Mouse (Mus musculus): ENCODE measurements at regions not wholly inside any gene's neighbourhood (a gene's known extent, or its start where the extent isn't known, plus 50 kb on each side); places are given as distances from the start of the nearest gene placed in this dataset.

DNA sequence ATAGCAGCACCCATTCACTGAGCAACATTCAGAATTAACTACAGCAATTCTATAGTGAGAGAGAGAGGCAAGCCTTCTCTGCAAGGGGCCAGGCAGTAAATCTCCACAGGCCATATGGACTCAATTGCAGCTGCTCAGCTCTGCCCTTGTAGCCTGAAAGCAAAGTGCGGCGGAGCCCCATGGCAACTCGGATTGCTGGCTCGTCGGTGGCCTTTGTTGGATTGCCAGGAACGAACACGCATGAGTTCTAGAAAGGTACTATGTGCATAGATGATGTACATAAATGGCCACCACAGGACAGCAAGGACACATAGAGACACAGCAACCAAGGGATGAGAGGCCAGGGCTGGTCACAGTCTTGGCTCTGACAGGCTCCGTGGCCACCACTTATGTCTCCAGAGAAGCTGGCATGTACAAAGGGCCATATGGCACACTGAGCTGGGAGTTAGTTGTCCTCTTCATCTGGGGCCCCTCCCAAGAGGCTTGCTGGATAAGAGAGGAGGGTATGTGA, 163.9 kb upstream of the Ncam1 start:
- Histone ChIP-seq H3K36me3 (ENCODE audit: insufficient read depth, low read length) (no peaks in the 10 kb centered on the region), H3K27ac (ENCODE audit: low read length) (peak overlapping the region; percentile 77), H3K4me2 (replicated peaks; ENCODE audit: low read depth, low read length) (no peak overlapping the region), H3K4me1 (ENCODE audit: insufficient read depth, low read length) (peaks cover 36% of the 10 kb centered on the region), H3K9me3 (ENCODE audit: low read length) (no peaks in the 10 kb centered on the region), H3K27me3 (ENCODE audit: insufficient read depth, low read length) (no peaks in the 10 kb centered on the region), H3K9ac (replicated peaks; ENCODE audit: low read length) (no peak overlapping the region), H3K4me3 (ENCODE audit: low read length) (no peak overlapping the region)
- WGBS = 23% methylated on average over 8 of the region's 8 CpGs
- ATAC-seq (ENCODE audit: low FRiP score, low TSS enrichment) = peak; percentile 18; the same call in 1 of the 2 replicates

DNA sequence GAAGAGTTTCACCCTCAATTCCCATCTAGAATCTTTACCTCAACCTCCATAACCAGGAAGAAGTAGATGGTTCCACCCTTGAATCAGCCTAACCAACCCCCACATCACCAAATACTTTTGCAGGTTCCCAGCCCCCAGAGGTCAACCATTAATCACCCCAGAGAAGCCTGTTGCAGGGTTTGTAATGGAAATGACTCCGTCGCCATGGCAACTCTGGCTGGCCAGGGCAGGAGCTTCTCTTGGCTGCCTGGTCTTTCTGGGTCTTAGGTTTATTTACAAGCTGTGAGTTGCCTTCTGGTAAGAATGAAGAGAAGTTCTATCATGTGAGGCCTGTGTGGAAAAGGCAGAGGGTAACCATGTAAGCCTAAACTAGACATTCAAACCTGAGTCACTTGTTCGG, 163.2 kb upstream of the Ncam1 start:
- Histone ChIP-seq H3K27ac (ENCODE audit: low read length) (peak overlapping the region; percentile 77), H3K9ac (replicated peaks; ENCODE audit: low read length) (no peak overlapping the region), H3K9me3 (ENCODE audit: low read length) (no peaks in the 10 kb centered on the region), H3K36me3 (ENCODE audit: insufficient read depth, low read length) (no peaks in the 10 kb centered on the region), H3K27me3 (ENCODE audit: insufficient read depth, low read length) (no peaks in the 10 kb centered on the region), H3K4me3 (ENCODE audit: low read length) (no peak overlapping the region), H3K4me2 (replicated peaks; ENCODE audit: low read depth, low read length) (no peak overlapping the region), H3K4me1 (ENCODE audit: insufficient read depth, low read length) (peaks cover 36% of the 10 kb centered on the region)
- WGBS = 31% methylated on average over 3 of the region's 3 CpGs
- ATAC-seq (ENCODE audit: low FRiP score, low TSS enrichment) = peak; percentile 67; the same call in 1 of the 2 replicates

DNA sequence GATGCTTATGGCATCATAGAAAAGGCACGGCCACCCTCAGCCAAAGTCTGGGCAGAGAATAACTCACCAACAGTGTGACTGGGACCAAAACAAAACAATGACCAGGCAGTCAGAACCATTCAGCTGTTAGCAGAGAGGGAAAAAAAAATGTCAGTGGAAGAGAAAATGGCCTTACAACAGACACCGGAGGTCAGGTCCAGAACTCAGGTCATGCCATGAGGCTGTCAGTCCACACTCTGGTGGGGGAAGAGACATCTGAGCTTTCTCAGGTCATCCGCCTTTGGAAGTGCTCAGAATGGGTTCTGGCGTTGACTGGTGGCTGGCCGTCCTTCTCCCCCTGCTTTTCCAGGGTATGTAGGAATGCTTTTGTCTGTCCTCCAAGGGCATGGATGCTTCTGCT, 162.6 kb upstream of the Ncam1 start:
- Histone ChIP-seq H3K4me3 (ENCODE audit: low read length) (no peak overlapping the region), H3K4me1 (ENCODE audit: insufficient read depth, low read length) (peaks cover 36% of the 10 kb centered on the region), H3K4me2 (replicated peaks; ENCODE audit: low read depth, low read length) (no peak overlapping the region), H3K9me3 (ENCODE audit: low read length) (no peaks in the 10 kb centered on the region), H3K27me3 (ENCODE audit: insufficient read depth, low read length) (no peaks in the 10 kb centered on the region), H3K27ac (ENCODE audit: low read length) (peak overlapping the region; percentile 77; the same call in 1 of the 2 replicates), H3K36me3 (ENCODE audit: insufficient read depth, low read length) (no peaks in the 10 kb centered on the region), H3K9ac (replicated peaks; ENCODE audit: low read length) (no peak overlapping the region)
- no peak for ATAC-seq (ENCODE audit: low FRiP score, low TSS enrichment)
- WGBS = 75% methylated on average over 5 of the region's 5 CpGs

DNA sequence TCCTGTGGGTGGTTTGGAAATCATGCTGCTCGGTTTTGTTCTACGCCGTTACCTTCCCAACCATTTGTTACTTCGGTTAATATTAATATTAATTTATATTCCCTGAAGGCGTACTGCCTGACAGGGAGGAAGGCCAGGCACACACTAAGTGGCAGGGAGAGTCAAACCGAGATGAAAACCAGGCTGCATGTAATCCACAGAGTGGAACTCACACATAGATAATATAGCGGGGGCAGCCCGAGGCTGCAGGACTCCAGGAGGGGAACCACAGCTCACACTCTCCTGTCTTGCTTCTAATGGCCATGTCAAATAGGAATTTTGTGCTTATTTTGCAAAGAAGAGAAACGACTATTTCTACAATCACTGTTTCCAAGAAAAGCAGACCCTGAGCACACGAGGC, 161.3 kb upstream of the Ncam1 start:
- Histone ChIP-seq H3K4me2 (replicated peaks; ENCODE audit: low read depth, low read length) (no peak overlapping the region), H3K9ac (replicated peaks; ENCODE audit: low read length) (no peak overlapping the region), H3K4me3 (ENCODE audit: low read length) (no peak overlapping the region), H3K27me3 (ENCODE audit: insufficient read depth, low read length) (no peaks in the 10 kb centered on the region), H3K4me1 (ENCODE audit: insufficient read depth, low read length) (peaks cover 36% of the 10 kb centered on the region), H3K9me3 (ENCODE audit: low read length) (no peaks in the 10 kb centered on the region), H3K27ac (ENCODE audit: low read length) (no peak overlapping the region), H3K36me3 (ENCODE audit: insufficient read depth, low read length) (no peaks in the 10 kb centered on the region)
- WGBS = 42% methylated on average over 10 of the region's 10 CpGs
- ATAC-seq (ENCODE audit: low FRiP score, low TSS enrichment) = peak; percentile 47; the same call in 1 of the 2 replicates

DNA sequence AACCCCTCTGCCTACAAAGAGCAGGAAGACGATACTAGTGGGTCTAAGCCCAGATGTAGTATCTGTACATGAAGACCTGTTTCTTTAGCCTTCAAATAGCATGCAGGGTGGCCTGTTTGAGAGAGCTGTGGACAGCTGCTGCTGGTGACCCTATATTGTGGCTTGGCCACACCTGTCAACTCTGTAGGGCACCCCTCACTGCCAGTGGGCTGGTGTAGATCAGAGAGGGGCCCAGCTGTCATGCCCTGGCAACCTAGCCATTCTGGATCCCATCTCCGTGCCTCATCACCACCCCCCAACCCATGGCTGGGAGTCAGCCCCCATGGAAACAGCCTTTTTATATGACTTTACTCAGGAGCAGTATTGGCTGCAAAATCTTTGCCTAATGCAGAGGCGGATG, 160.2 kb upstream of the Ncam1 start:
- no peaks in the 10 kb centered on the region for H3K36me3 ChIP-seq (ENCODE audit: insufficient read depth, low read length)
- no peaks in the 10 kb centered on the region for H3K9me3 ChIP-seq (ENCODE audit: low read length)
- H3K27me3 ChIP-seq (ENCODE audit: insufficient read depth, low read length) = no peaks in the 10 kb centered on the region
- WGBS = 78% methylated on average over 3 of the region's 3 CpGs
- no peak overlapping the region for H3K4me2 ChIP-seq (replicated peaks; ENCODE audit: low read depth, low read length)
- no peak overlapping the region for H3K9ac ChIP-seq (replicated peaks; ENCODE audit: low read length)
- no peak overlapping the region for H3K4me3 ChIP-seq (ENCODE audit: low read length)
- peaks cover 36% of the 10 kb centered on the region for H3K4me1 ChIP-seq (ENCODE audit: insufficient read depth, low read length)
- no peak overlapping the region for H3K27ac ChIP-seq (ENCODE audit: low read length)
- ATAC-seq (ENCODE audit: low FRiP score, low TSS enrichment) = no peak

DNA sequence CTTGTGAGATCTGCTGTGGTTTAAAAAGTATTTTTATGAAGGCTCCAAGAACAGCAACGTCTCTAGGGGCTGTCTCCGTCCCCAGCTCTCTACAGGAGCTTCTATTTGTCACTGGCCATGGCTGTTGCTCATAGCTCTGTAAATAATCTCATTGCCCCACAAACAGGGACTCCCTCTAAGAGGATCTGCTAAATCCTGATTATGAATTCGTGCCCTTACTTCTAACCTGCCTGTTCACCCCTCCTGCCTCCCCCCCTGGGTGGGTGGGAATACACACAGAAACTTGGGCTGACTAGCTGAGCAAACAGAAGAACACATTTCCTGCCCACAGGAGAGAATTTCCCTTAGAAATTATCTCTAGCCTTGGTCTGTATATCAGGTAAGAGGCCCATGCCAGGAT, 155.9 kb upstream of the Ncam1 start:
- no peak overlapping the region for H3K4me2 ChIP-seq (replicated peaks; ENCODE audit: low read depth, low read length)
- H3K9me3 ChIP-seq (ENCODE audit: low read length) = no peaks in the 10 kb centered on the region
- WGBS = 69% methylated on average over 3 of the region's 3 CpGs
- H3K27ac ChIP-seq (ENCODE audit: low read length) = no peak overlapping the region
- H3K27me3 ChIP-seq (ENCODE audit: insufficient read depth, low read length) = no peaks in the 10 kb centered on the region
- peaks cover 7% of the 10 kb centered on the region; the same call in 1 of the 2 replicates for H3K4me1 ChIP-seq (ENCODE audit: insufficient read depth, low read length)
- H3K9ac ChIP-seq (replicated peaks; ENCODE audit: low read length) = no peak overlapping the region
- no peaks in the 10 kb centered on the region for H3K36me3 ChIP-seq (ENCODE audit: insufficient read depth, low read length)
- no peak overlapping the region for H3K4me3 ChIP-seq (ENCODE audit: low read length)
- no peak for ATAC-seq (ENCODE audit: low FRiP score, low TSS enrichment)

DNA sequence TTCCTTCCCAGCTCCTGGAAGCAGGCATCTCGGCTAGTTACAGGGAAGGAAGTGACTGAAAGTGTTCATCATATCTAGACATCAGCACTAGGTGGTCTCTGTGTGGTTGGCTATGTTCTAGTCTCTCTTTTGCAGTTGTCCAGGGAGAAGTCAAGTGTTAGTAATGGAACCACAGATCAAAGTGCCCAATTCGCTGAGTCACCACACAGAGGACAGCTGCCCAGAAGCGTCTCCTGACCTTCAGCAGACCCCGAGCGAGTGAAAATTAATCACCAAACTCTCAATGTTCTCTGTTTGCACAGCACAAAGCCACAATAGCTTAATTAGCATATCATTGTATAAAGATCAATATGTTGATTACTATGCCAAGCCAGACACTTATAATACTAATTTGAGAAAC, 151.6 kb upstream of the Ncam1 start:
- no peak for ATAC-seq (ENCODE audit: low FRiP score, low TSS enrichment)
- Histone ChIP-seq H3K9ac (replicated peaks; ENCODE audit: low read length) (no peak overlapping the region), H3K9me3 (ENCODE audit: low read length) (no peaks in the 10 kb centered on the region), H3K4me2 (replicated peaks; ENCODE audit: low read depth, low read length) (no peak overlapping the region), H3K27me3 (ENCODE audit: insufficient read depth, low read length) (no peaks in the 10 kb centered on the region), H3K27ac (ENCODE audit: low read length) (no peak overlapping the region), H3K4me3 (ENCODE audit: low read length) (no peak overlapping the region), H3K4me1 (ENCODE audit: insufficient read depth, low read length) (no peaks in the 10 kb centered on the region), H3K36me3 (ENCODE audit: insufficient read depth, low read length) (no peaks in the 10 kb centered on the region)
- 69% methylated on average over 5 of the region's 5 CpGs for WGBS

DNA sequence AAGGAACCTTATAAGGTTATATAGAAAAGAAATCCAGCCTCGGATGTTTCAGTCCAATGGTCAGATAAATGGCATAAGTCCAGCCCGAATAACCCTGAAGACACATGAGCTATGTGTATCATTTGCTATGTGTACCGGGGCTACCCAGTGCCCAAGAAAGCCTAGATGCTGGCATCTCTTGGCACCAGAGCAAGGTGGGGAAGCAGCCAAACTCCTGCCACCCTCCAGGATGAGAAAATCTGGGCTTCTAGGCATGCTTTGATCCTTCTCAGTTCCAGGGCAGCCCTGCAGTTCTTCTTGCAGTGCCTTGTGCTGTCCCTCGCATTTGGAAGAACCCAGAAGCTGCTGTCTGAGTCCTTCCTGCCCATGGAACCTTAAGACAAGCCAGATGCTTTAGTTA, 149.8 kb upstream of the Ncam1 start:
- no peak overlapping the region for H3K9ac ChIP-seq (replicated peaks; ENCODE audit: low read length)
- H3K9me3 ChIP-seq (ENCODE audit: low read length) = no peaks in the 10 kb centered on the region
- no peak for ATAC-seq (ENCODE audit: low FRiP score, low TSS enrichment)
- WGBS = 85% methylated on average over 4 of the region's 4 CpGs
- H3K36me3 ChIP-seq (ENCODE audit: insufficient read depth, low read length) = no peaks in the 10 kb centered on the region
- no peaks in the 10 kb centered on the region for H3K27me3 ChIP-seq (ENCODE audit: insufficient read depth, low read length)
- no peak overlapping the region for H3K27ac ChIP-seq (ENCODE audit: low read length)
- no peak overlapping the region for H3K4me3 ChIP-seq (ENCODE audit: low read length)
- H3K4me2 ChIP-seq (replicated peaks; ENCODE audit: low read depth, low read length) = no peak overlapping the region
- no peaks in the 10 kb centered on the region for H3K4me1 ChIP-seq (ENCODE audit: insufficient read depth, low read length)

DNA sequence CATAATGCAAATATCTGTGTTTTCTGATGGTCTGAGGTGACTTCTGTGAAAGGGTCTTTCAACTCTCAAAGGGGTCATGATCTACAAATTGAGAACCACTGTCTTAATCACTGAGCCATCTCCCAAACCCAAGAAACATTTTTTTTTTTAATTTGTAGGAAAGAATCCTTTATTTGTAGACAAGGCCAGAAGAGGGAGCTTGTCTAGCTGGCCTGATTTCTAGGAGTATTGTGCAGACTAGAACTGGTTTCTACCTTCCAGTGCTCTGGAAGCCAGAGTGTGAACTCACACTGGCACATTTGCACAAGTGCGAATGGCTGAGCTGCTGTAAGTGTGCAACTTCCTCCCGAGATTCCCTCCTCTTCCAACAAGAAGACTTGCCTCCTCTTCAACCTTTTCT, 148.1 kb upstream of the Ncam1 start:
- H3K27ac ChIP-seq (ENCODE audit: low read length) = no peak overlapping the region
- 69% methylated on average over 2 of the region's 2 CpGs for WGBS
- no peak for ATAC-seq (ENCODE audit: low FRiP score, low TSS enrichment)
- no peaks in the 10 kb centered on the region for H3K4me1 ChIP-seq (ENCODE audit: insufficient read depth, low read length)
- H3K4me2 ChIP-seq (replicated peaks; ENCODE audit: low read depth, low read length) = no peak overlapping the region
- H3K27me3 ChIP-seq (ENCODE audit: insufficient read depth, low read length) = no peaks in the 10 kb centered on the region
- no peaks in the 10 kb centered on the region for H3K9me3 ChIP-seq (ENCODE audit: low read length)
- H3K4me3 ChIP-seq (ENCODE audit: low read length) = no peak overlapping the region
- no peaks in the 10 kb centered on the region for H3K36me3 ChIP-seq (ENCODE audit: insufficient read depth, low read length)
- no peak overlapping the region for H3K9ac ChIP-seq (replicated peaks; ENCODE audit: low read length)

DNA sequence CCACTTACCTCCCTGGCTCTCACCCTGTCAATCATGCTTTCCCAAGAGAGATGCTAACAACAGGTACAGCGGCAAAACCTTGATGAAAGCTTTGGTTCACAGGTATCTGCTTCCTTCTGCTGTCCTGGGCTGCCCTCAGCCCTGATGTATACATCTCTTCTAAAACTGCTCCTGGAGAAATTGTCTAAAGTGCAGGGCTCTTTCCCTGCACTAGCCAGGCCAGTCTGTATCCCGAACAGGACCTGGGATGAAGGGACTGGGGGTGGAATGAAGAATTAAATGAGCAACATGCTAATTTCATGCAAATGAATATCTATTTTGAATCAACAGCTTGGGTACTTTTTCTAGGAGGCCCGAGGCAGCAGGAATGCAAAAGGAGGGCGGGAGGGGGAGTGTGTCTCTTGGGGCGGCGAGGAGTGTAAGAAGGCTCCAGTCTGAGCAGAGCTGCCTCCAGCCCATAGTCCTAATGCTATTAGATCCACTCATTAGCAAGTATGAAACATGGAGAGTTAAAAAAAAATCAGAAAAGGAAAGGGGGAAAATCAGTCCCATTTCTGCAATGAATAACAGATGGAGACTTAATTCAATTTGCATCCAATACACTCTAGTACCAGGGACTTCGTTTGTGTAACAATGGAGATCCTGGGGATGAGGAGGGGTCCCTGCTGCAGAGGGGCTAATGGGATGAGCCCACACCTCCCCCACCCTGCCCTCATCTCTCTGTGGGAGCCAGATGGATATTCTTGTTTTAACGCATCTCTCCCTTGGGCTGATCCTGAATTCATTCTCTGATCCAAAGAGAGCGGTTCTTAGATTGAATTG, 137.0 kb upstream of the Ncam1 start:
- no peak for ATAC-seq (ENCODE audit: low FRiP score, low TSS enrichment)
- 41% methylated on average over 9 of the region's 9 CpGs for WGBS
- no peak overlapping the region for H3K27ac ChIP-seq (ENCODE audit: low read length)

More for the DNA sequence above, 137.0 kb upstream of the Ncam1 start:
- no peak overlapping the region for H3K9ac ChIP-seq (replicated peaks; ENCODE audit: low read length)
- no peaks in the 10 kb centered on the region for H3K36me3 ChIP-seq (ENCODE audit: insufficient read depth, low read length)
- H3K9me3 ChIP-seq (ENCODE audit: low read length) = no peaks in the 10 kb centered on the region
- H3K4me3 ChIP-seq (ENCODE audit: low read length) = no peak overlapping the region
- no peaks in the 10 kb centered on the region for H3K4me1 ChIP-seq (ENCODE audit: insufficient read depth, low read length)
- H3K4me2 ChIP-seq (replicated peaks; ENCODE audit: low read depth, low read length) = no peak overlapping the region
- H3K27me3 ChIP-seq (ENCODE audit: insufficient read depth, low read length) = no peaks in the 10 kb centered on the region

Data from kidney, embryonic 16.5 days (tissue).